Mouse (Mus musculus) hindlimb bud, embryonic 11.5 days (tissue): Measurements from ENCODE around the gene Snx8.

Experiments
- DNase-seq: peaks from one replicate; pipeline ENCODE4 v3.0.0-alpha.2; 2012; ENCODE audit warnings: low read depth, low spot score; ENCODE audit errors: extremely low spot score

Gene Snx8

DNA sequence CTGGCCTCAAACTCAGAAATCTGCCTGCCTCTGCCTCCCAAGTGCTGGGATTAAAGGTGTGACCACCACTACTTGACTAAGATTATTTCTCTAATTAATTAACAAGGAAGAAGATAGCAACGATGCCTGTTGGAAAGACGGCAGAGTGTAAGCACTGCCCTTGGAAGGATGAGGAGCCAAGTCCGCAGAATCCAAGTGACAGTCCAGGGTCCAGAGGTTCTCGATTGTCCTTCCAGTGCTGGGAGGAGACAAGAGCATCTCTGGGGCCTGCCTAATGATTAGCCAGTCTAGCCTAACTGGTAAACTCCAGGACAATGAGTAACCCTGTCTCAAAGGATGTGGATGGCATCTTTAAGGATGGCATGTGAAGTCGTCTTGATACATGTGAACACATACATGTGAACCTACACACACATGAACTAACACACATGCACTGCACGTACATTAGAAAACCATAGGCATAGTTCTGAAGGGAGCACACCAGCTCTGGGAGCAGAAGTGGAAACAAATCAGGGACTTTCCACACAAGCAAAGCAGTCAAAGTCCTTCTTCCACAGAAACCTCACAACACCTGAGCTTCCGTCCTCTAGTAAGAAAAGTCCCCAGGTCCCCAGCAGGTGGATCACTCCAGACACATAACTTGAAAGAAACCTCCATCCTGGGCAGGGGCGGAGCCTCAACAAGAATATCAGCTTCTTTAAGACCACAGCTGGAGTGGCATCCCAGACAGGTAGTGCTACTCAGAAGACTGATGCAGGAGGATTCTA, 38.1 kb downstream of the Snx8 start:
- DNase-seq, result no peak

DNA sequence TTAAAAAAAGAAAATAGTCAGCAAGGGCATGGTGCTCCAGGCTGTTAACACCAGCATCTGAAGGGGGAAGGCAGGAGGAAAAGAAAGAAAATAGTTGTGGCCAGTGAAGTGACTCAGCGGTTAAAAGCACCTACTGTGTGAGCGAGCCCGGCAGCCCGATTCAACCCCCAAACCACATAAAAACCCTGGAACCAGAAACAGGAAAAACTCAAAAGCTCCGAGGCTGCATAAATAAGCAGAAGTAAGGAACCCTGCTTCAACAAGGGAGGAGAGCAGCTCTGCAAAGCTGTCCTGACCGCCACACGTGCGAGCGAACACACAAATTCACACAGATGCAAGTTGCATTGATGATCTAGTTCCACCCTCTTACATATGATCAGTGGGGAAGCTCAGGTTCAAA, 39.2 kb downstream of the Snx8 start:
- no peak for DNase-seq

DNA sequence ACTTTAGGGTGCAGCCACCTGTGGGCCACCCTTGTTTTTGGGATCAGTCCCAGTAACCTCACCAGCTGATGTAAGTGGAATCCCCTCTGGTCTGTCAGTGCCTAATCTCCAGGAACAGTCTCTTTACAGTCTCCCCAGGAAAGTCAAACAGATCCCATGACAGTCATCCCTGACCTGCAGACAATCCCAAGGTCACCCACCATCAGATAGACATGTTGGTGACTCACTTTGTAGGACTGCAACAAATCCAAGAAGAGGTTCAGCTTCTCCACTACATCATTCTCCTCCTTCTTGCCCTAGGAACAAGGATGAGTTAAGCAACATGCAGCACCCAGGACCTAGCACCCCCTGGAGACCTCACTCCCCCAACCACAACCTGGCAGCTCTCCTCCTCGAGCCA, 43.0 kb downstream of the Snx8 start:
- no peak for DNase-seq

DNA sequence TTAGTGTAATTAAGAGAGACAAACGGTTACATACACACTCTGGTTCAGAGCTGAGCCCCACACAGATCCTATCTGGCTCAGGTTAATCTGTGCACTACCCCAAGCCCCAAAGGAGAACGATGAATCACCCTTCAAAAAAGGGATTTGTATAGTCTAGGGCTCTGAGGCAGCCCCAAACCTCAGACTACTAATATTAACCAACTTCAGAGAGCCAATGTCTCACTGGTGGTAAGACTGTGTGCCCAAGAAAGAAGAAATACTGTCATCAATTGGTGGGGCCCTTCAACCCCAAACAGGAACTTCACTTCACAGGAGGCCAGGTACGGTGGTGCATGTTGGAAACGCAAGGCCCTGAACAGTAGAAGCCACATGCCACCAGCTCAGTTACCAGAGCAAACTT, 43.8 kb downstream of the Snx8 start:
- DNase-seq, result no peak

DNA sequence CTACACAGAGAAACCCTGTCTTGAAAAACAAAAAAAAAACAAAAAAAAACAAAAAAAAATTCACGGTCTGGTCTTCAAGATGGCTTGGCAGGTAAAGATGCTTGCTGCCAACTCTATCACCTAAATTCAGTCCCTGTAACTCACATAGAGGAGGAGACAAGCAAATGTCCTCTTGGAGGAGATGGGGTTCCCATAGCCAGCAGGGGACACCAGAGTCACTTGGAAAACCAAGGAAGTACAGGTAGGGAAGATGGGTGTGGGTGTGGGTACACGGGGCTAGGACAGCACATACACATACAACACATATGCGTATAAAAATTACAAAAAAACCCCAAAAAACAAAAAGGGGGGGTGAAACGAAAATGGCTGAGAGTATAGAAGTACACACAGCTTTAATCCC, 46.2 kb downstream of the Snx8 start:
- DNase-seq, result no peak

DNA sequence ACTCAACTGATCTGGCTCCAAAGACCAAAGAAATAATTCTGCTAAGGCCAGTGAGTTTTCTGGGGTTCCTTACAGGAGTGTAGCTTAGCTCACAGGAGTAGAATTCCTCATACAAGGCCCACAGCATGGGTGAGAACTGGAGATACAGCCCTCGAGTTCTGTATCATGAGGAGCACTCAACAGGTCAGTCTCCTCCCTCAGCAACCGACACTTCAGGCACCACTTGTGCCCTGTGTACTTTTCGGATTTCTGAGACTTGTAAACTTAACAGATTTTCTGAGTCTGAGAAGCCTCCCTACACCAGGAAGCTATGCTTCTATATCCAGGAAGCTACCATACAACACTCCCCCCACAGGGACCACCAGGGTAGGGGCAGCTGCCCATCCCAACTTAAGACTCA, 49.2 kb downstream of the Snx8 start:
- no peak for DNase-seq

DNA sequence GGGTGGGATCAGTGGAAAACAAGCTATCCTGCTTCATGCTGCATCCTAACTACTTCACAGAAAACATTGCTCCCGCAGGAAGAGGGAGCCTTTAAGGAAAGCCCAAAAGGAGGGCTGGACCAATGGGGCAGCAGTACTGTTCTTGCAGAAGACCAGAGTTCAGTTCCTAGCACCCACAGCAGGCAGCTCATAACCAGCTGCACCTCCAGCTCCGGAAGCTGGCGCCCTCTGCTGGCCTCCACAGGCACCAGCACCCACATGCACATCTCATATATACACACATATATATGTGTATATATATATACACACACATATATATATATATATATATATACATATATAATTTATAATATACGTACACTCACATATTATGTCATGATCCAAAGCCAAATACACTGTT, 50.3 kb downstream of the Snx8 start:
- DNase-seq, result no peak

DNA sequence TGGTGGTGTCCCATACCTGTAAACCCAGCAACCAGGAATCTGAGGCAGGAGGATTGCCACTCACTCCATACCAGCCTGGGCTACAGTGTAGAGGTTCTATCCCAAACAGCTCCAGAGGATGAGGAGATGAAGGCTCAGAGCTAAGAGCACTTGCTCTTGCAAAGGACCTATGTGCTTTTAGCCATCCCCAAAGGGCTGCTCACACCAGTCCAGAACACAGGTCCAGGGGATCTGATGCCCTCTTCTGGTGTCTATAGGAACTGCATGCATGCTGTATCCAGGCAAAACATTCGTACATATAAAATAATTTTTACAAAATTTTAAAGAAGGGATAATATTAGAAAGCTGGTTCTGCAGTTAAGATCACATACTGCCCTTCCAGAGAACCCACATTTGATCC, 52.4 kb downstream of the Snx8 start:
- DNase-seq, result no peak

DNA sequence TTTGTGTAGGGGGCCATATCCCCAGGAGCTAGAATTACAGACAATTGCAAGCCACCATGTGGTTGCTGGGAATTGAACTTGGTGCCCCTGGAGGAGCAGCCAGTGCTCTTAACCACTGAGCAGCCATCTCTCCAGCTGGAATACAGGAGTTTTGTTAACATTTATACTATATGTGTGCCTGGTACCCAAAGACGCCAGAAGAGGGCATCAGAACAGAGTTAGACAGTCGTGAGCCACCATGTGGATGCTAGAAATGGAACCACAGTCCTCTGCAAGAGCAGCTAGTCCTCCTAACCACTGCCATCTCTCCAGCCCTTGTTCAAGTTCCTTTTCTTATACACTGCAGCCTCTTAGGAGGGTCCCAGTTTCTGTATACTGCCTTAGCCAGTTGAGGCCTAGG, 55.4 kb downstream of the Snx8 start:
- DNase-seq, result no peak

DNA sequence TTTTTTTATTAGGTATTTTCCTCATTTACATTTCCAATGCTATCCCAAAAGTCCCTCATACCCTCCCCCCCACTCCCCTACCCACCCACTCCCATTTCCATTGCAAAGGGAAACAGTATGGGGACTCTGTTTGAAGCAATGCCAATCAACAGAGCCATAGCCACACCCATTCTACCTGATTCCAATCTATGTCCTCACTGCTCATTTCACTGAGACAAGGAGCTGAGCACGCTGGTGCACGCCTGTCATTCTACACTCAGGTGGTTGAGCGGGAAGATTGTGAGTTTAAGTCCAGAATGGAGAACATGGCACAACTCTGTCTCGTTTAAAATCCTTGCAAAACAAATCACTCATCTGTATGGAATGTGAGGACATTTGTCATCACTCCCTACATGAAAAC, 56.5 kb downstream of the Snx8 start:
- DNase-seq, result no peak

DNA sequence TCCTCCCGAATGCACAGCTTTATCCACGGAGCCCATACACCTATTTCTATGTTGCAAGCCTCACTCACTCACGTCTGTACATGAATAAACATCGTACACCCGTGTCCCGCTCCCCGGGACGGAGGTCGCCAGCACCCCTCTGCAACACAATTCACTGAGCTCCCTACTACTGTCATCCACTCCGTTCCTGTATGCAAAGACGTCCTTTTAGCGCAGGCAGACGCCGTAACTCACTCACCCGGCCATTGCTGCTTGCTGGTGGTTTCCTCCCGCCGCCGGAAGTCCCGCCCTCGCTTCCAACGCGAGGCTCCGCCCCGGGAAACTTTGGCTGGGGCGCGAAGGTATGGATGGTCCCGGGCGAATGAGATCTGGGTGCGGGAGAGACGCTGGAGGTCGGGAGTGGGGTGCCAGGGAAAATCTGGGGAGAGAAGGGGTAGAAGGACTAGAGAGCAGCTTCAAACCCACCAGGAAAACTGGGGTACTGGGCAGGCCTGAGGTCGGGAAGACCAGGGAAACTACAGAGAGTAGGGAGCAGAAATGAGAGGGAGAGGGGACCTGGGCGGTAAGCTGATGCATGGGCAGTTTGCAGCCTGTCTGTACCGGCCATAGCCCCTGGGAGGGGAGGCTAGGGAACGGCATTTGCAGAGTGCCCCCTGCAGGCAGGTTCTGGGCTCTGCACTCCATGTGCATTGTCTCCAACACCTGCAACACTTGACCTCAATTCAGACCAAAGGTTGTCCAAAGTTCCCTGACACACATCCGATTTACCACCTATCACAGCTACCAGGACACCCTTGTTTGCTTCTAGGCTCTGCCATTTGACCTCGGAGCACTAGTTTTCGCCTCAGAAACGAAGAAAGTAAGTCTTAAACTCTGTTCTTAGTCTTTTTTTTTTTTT, 57.2 kb downstream of the Snx8 start, which contains the start of gene Mrm2:
Gene Mrm2 (minus strand): TSS at position 284 of the 898 bp plus-strand sequence.
- DNase-seq, result peak; percentile 66

DNA sequence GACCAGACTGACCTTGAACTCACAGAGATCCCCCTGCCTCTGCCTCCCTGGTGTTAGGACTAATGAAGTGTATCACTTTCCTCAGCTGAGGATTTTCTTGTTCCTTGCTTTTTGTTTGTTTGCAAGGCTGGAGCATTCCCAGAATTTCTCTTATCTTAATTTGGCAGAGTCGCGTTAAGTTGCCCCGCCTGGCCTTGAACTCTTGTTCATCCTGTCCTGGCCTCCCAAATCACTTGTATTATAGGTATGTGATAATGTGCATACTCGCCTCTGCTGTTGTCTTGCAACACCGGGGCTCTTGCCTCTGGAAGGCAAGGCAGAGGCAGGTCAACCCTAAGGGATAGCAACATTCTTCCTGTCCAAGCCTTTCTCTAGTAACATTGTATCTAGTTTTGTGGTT, 65.0 kb downstream of the Snx8 start:
- DNase-seq, result no peak

DNA sequence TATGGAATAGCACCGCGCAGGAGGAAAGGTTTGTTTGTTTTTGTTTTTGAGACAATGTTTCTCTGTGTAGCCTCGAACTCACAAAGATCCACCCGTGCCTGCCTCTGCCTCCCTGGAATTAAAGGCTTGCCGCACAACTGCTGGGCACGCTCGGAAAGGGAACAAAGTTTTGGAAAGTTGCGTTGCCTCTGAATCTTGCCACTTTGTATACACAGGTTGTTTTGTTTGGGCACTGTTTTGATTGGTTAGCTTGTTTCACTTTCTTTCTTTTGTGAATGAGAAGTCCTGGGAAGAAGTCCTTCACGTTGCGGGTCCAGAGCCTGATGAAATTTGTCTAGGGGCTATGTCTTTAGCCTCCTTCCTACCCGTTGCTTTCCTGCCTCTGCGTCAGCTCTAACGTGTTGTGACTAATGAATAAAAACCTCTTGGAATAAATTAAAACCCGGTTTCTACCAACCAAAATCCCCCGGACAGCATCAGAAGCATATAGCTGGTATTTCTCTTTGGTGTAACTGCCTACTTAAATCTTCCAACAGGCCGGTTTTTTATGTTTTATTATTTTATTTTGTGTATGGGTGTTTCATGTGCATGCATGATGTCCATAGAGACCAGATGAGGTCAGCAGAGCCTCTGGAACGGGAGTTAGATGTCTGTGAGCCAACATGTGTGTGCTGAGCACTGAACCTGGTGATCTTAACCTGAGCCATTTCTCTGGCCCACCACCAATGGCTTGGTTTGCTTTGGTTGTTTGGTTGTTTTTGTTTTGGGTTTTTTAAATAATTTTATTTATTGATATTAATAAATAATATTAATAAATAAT, 67.1 kb downstream of the Snx8 start:
- peak; percentile 37 for DNase-seq

DNA sequence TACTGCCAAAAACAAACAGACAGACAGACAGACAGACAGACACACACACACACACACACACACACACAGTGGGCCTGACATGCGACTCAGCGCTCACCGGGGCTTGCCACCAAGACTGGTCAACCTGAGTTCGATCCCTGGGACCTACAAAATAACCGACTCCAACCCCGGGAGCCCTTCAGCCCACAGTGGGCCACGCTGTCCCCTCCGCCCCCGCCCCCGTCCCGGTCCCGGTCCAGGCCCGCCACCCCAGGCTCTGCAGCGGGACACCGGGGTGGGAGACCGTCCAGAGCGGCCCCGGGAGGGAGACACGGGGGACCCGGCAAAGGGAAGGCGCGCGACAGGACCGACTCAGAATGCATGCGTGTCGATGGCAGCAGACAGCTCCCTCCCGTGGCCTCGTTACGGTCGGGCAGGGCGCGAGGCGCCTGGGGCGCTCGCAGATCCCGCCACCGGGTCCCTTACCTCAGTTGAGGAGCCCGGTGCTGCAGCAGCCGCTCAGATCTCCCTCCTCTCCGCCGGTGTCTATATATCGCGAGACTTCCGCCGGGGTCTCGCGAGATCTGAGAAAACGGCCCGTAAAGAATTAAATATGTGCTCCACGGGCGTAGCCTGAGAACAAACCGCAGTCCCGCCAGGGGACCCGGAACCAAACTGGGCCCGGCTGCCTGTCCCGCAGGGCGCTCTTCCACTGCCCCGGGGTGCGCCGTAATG, 67.9 kb downstream of the Snx8 start, which contains the start of the genes Mad1l1 and Nudt1:
Gene Mad1l1 (minus strand): TSS at position 511 of the 714 bp plus-strand sequence.
Gene Nudt1 (plus strand): TSS at position 615 of the 714 bp plus-strand sequence.
- peak; percentile 98 for DNase-seq

DNA sequence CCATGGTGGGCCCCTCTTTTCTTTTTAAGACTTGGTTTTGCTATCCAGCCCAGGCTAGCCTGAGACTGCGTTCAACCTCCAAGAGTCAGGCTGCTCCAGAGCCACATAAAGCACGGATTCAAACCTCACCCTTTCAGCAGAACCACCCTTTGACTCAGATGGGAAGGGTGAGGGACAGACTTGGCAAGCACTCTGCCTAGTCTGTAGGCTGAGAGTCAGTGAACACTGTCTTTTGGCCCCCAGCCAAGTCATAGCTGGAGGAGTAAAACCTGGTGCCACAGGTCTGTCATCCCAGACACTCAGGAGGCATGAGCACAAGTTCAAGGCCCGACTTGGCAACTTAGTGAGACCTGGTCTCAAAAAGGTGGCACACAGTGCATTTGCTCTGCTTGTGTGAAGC, 72.3 kb downstream of the Snx8 start:
- DNase-seq, result no peak

DNA sequence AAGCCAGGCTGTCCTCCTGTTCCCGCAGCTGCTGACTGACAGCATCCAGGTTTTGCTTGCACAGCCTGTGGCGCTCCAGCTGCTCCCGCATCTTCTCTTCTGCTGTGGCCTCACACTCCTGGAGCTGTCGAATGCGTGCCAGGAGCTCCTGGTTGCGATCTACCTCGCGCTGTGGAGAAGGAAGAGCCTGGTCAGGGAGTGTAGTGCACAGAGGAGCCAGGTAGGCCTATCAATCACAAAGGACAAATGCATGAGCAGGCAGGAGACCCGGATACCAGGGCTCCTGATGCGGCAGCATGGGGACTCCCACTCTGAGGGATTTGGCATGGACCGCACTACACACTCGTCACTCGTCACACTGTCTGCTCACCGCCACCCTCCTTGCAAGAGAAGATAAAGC, 81.5 kb downstream of the Snx8 start:
- DNase-seq, result no peak

DNA sequence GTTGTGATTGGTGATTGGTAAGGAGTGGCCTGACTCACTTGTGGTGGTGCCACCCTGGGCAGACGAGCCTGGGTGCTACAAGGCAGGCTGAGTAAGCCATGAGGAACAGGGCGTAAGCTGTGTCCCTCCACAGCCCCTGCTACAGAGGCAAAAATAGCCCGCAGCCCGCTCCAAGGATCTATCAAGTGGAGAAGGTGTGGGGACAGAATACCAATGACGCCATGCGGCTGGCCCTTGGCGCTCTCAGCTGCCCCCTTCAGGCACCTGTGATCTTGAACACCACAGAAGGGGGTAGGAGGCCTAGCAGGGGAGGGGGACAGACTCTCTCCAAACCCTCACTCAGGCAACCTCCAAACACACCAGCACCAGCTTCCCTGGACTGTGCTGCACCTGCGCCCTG, 83.0 kb downstream of the Snx8 start:
- DNase-seq, result no peak

DNA sequence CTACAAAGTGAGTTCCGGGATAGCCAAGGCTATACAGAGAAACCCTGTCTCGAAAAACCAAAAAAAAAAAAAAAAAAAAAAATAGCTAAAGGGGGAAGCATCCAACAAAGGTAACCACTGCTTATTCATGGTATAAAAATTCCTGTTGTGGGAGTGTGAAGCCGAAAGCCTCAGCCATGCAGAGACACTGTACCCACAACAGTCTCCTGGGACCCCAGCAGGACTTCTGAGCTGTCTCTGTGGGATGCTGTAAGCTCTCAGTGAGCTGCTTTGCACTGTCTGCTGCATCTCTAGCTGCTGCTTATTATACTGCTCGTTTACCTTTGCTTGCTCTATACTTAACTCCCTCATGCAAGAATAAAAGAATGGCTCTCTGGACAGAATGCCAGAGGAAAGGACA, 90.8 kb downstream of the Snx8 start:
- no peak for DNase-seq

DNA sequence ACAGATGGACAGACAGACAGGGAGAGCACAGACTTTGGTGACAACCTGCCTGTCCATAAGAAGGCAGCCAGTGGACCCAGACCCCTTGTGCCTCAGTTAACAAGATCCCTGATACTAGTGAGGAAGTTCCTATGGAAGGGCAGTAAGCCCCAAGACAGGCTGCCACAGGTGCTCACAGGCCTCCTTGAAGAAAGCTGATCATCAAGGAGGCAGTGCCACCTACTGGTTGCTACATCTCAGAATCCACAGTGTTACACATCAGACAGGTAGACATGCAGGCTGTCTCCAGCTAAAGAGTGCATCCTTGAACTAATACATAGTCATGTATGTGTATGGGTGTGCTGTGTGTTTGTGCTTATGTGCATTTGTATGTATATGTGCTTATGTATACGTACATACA, 96.9 kb downstream of the Snx8 start:
- peak; percentile 24 for DNase-seq
